Mouse (Mus musculus) liver, embryonic 14.5 days (tissue): ENCODE measurements around the gene Jam2.

Source experiments
- CTCF ChIP-seq: IDR thresholded peaks from 2 replicates; pipeline ENCODE4 v1.5.1; 2016; ENCODE audit warnings: antibody characterized with exemption, low read depth, control low read depth
- EP300 ChIP-seq: IDR thresholded peaks from 2 replicates; pipeline ENCODE4 v1.6.1; 2016; ENCODE audit warnings: antibody characterized with exemption, low read depth

DNA sequence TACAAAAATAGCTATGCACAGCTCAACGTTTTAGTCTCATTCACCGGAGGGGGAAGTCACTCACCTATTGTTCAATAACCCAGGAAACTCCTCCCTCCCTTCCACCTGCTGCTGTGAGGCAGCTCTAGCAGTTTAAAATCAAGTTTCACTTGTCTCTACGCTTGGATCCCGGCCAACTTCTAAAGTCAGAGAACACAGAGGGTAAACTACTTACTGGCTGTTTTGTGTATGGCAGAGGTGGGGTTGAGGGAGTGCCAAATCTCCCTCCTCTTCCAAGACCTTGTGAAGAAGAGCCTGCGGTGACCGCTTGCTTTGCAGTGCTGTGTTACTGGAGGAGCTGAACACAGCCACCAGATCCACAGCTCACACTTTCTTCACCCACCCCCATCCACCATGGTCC lies 51.1 kb downstream of the Jam2 start:
- no peak for TF ChIP-seq EP300
- TF ChIP-seq CTCF = no peak
